Mouse (Mus musculus) regulatory T cell (primary cell): ENCODE measurements around the gene Tmem41b.
"Not testable (repeated sequence)": the region's sequence is repeated elsewhere in the genome, so short reads cannot be mapped to it uniquely, and the experiment has no call there.

Source experiments
- in situ Hi-C: fragments of 300-600 bp; cut with MboI, MseI; formaldehyde crosslinking; loops from one replicate; pipeline ENCODE4 v1.15.1; 2025; ENCODE audit warnings: high pct_unique_total_duplicates

Tmem41b gene

DNA sequence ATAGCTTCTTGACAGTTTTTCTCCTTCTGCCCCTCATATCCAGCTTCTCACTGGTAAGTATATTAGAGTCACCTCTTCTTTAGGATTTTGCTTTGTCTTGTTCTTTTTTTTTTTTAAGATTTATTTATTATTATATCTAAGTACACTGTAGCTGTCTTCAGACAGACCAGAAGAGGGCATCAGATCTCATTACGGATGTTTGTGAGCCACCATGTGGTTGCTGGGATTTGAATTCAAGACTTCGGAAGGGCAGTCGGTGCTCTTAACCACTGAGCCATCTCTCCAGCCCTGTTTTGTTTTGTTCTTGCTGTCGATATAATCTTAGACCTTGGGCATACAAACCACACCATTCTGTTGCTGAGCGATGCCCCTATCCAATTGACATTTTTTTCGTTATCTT, at the start of gene Tmem41b:
Tmem41b (minus strand) TSS at position 155 of the 400 bp plus-strand sequence.
- in situ Hi-C loops: not testable (repeated sequence)

DNA sequence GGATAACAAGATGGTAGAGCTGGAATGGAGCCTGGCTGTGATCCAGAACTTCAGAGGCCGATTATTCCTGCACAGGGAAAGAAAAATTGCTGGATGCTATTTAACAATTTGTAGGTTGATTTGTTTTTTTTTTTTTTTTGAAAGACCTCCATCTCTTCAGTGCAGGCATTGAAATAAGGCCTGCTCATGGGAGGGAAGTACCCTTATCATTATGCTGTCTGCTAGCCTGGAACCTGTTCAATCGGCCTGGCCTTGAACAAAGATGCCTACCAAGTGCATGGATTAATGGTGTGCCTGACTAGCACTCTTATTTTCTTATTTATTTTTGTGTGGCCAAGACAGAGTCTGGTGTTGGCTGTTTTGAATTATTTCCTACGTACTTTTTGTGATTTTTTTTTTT, 43.6 kb upstream of the Tmem41b start:
- in situ Hi-C loops: no loop called here

GRCm38 (mm10) chr7:110028826-110029225, 42.1 kb upstream of the Tmem41b start:
- in situ Hi-C loops: no loop called here

DNA sequence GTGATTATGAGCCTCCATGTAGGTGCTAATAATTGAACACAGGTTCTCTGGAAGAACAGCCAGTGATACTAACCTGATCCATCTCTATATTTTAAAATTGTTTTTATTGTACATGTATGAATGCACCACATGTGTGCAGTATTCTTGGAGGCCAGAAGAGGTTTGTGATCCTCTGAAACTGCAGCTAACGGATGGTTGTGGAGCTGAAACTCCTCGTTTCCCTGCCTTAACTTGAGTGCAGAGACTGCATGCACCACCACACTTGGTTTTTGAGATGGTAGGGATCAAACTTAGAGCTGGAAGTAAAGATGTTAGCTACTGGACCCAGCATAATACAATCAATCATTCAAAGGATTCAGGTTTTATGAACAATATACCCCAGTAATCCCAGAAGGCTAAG, 39.9 kb upstream of the Tmem41b start:
- in situ Hi-C loops: no loop called here

- in situ Hi-C loops: no loop called here
Measured at GRCm38 (mm10) chr7:110023553-110023952, 36.8 kb upstream of the Tmem41b start.

- in situ Hi-C loops: no loop called here
Measured at GRCm38 (mm10) chr7:110018631-110019482, 32.1 kb upstream of the Tmem41b start.

DNA sequence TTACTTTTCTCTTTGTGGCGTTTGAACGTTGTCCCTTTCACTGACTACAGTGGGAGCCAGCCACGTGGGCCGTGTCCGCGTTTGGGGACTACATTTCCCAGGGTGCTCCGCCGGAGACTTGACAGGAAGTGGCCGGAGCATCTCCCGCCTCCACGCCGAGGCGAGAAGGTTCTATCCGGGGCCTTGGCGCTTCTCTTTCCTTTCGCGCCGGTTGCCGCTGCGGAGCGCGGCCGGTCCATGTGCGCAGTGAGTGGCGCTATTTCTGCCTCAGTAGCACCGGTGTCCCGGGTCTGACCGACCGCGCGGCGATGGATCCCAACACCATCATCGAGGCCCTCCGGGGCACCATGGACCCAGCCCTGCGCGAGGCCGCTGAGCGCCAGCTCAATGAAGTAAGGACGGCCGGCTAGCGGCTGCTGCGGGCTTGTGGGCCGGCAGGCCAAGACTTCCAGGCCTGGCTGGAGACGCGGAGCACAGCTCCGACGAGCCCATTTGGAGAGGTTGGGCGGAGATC, 31.4 kb upstream of the Tmem41b start, which contains the start of gene Ipo7:
Ipo7 (plus strand) TSS at position 158 of the 514 bp plus-strand sequence.
- in situ Hi-C loops: no loop called here

- in situ Hi-C loops: no loop called here
Measured at GRCm38 (mm10) chr7:110014272-110014671, 27.5 kb upstream of the Tmem41b start.

- in situ Hi-C loops: no loop called here
Measured at GRCm38 (mm10) chr7:110011417-110011816, 24.7 kb upstream of the Tmem41b start.

- in situ Hi-C loops: no loop called here
Measured at GRCm38 (mm10) chr7:110009084-110009483, 22.4 kb upstream of the Tmem41b start.

DNA sequence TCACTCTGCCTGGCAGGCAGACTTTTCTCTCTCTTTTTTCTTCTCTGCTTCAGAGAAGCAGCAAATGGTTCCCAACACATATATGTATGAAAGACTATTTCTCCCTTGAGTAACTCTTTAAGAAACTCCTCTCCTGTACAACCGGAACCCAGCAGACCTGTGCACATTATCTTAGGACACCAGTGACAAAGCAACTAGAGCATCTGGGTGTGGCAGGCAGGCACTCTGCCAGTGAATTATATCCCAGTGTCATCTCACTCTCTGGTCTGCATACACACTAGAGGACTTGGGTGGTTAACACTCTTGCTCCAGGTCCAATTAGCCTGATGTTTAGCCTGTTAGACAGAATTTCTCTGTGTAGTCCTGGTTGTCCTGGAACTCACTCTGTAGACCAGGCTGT, 21.8 kb upstream of the Tmem41b start:
- in situ Hi-C loops: no loop called here

GRCm38 (mm10) chr7:110006471-110007195, 19.9 kb upstream of the Tmem41b start:
- in situ Hi-C loops: no loop called here

GRCm38 (mm10) chr7:110005976-110006375, 19.2 kb upstream of the Tmem41b start:
- in situ Hi-C loops: no loop called here

- in situ Hi-C loops: no loop called here
Measured at GRCm38 (mm10) chr7:110002968-110003367, 16.2 kb upstream of the Tmem41b start.

DNA sequence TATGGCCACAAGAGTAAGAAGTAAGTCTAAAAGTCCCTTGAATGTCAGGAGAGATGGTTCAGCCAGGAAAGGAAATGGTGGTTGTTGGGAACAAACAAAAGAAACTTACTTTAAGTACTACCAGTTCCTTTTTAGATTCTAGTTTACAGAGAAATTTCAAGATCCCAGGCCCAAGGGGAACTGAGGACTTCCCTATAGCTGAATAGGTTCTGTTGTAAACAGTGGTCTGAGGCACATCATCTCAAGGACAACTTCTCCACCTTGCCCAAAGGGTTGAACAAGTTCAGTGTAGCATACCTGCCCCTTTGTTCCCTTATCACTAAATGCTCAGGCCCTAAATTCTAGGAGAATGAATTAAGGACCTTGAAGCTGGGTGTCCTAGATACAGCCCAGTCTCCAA, 15.4 kb upstream of the Tmem41b start:
- in situ Hi-C loops: no loop called here

DNA sequence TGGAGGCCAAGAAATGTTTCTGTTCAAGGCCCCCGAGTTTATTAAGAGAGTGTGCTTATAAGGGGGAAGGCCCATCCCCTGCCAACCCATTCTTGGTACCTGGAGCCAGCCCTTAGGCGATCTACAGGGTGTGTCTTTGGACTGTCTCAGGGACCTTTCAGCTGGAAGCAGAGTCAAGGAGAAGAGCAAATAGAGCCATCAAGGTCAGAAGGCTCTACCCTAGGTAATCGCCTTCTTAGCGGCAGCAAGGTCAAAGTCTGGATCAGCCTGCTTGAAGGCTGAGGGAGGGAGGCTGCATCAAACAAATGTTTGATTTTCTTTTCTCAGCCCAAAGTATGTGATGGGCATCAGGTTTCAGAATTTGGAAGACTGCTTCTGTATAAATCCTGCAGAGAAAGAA, 11.7 kb upstream of the Tmem41b start:
- in situ Hi-C loops: no loop called here

DNA sequence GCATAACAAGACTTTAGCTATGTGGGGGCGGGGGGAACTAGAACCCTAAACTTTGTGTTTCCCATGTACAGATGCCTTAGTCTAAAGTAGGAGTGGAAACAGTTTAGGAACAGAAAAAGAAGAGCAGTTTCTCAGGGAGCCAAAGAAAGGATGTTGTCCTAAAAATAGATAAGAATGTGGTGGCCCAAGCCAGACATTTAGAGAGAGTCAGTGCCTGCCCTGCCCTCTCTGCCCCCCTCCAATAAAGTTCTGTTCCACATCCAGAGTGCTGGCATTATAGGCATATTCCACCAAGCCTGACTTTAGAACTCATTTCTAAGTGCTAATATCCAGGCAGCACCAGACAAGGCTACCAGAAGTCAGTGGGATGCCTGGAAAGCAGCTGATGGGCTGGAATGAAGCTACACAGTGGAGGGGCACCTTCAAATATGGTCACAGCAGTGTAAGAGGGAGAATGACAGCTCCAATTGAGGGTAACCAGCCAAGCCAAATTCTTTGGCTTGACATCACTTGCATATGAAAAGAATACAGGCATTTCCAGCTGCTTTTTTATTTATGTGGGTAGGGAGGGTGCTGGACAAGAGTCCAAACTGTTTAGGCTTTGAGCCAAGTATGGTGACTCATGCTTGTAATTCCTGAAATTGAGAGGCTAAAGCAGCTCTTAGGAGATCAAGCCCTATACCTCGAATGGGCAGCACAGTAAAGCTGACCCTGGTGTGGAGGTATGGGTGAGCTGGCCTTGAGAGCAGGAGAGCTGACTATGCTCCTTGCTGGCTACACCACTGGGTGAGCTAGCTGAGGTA, 6.6 kb upstream of the Tmem41b start:
- in situ Hi-C loops: no loop called here

DNA sequence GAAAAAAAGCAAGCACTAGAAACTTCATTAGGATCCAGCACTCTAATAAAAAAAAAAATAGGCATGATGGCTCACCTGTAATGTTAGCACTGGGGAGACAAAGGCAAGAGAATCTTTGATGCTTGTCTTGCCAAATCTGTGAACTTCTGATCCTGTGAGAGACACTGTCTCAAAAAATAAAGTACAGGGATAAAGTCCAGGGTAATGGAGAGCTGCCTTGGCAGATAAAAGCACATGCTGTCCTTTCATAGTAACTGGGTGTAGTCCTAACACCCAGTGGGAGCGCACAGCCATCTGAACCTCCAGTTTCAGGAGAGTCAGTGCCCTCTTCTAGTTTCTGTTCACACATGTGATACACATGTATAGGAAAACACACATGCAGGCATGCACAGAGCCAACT, 4.6 kb upstream of the Tmem41b start:
- in situ Hi-C loops: no loop called here

- in situ Hi-C loops: no loop called here
Measured at GRCm38 (mm10) chr7:109986133-109986669, 528 bp downstream of the Tmem41b start.

DNA sequence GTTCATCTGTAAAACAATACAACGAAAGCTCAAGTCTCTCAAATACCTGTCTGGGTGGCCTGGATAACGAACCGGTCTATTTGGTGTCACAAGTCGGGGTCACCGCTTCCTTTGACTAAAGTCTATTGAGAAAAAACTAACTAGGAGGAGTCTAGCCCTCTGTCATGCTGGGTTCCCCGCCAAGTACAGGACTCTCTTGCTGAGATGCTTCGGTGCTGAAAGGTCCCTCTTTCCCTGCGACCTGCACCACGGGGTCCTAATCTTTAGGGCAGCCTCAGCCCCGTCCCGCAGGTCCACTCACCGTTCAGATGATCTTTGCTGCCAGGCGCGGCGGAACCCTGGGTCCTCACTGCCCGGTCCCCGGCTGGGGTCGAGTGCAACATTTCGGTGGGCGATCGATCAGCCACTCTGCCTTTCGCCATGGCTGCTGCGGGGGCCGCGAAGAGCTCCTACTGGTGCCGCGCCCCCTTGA, 1.0 kb downstream of the Tmem41b start:
- in situ Hi-C loops: no loop called here

GRCm38 (mm10) chr7:109984608-109985007, 2.1 kb downstream of the Tmem41b start:
- in situ Hi-C loops: not testable (repeated sequence)
